Mouse (Mus musculus): ENCODE measurements around the gene Dhx35.

DNA sequence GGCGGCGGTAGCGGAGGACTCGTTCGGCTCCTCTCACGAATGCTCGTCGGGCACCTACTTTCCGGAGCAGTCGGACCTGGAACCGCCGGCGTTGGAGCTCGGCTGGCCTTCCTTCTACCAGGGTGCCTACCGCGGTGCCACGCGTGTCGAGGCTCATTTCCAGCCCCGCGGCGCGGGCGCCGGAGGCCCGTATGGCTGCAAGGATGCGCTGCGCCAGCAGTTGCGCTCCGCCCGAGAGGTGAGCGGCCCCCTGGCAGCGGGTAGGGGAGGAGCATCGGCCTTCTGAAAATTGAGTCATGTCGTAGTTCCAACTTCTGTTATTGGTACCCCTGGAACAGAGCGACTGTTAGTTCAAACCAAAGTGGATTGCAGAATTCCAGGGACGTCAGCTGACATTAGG lies 26.3 kb upstream of the Dhx35 start:
- TF ChIP-seq CTCF (IDR thresholded peaks at IDR 0.05) = no peak
- TF ChIP-seq POLR2A (IDR thresholded peaks at IDR 0.05; ENCODE audit: insufficient read depth, low read depth, low read length) = no peak

All from heart, adult 2 months (tissue).